Mouse (Mus musculus) kidney, adult 2 months (tissue): ENCODE results near the gene Gper1. TPM values are rescaled to one million over a fixed set of nuclear protein-coding genes. Genes with fewer than 3 reads are reported as not detected.

ENCODE experiments used
- DNase-seq: peaks from one replicate; pipeline ENCODE4 v3.0.0; 2021
- H3K27ac ChIP-seq: fragments of 200-500 bp; 2 replicates; pipeline ENCODE4 v1.5.1; 2012; ENCODE audit warnings: low read depth, low read length, control low read depth, inconsistent platforms; ENCODE audit not compliant: insufficient read depth
- H3K27me3 ChIP-seq: fragments of 200-500 bp; replicated peaks from 2 replicates; pipeline ENCODE4 v1.6.1; 2012; ENCODE audit warnings: mild to moderate bottlenecking, moderate library complexity, low read length, inconsistent platforms; ENCODE audit not compliant: control insufficient read depth, insufficient read depth
- H3K36me3 ChIP-seq: fragments of 200-500 bp; 2 replicates; pipeline ENCODE4 v1.6.1; 2012; ENCODE audit warnings: mild to moderate bottlenecking, moderate library complexity, low read length, inconsistent platforms; ENCODE audit not compliant: control insufficient read depth, insufficient read depth
- H3K4me1 ChIP-seq: fragments of 200-500 bp; 2 replicates; pipeline ENCODE4 v1.6.1; 2011; ENCODE audit warnings: low read length; ENCODE audit not compliant: control insufficient read depth, insufficient read depth
- H3K4me3 ChIP-seq: fragments of 200-500 bp; 2 replicates; pipeline ENCODE4 v1.5.1; 2011; ENCODE audit warnings: mild to moderate bottlenecking, low read depth, low read length, control low read depth; ENCODE audit not compliant: insufficient read depth
- CTCF ChIP-seq: fragments of 200-500 bp; conservative IDR thresholded peaks from 2 replicates; pipeline ENCODE4 v1.5.1; 2011; ENCODE audit warnings: low read depth, mild to moderate bottlenecking, control low read depth, low read length, moderate library complexity, mixed read lengths; ENCODE audit not compliant: insufficient read depth, insufficient read length
- POLR2A ChIP-seq: fragments of 200-500 bp; IDR thresholded peaks from one replicate; pipeline ENCODE4 v1.6.1; 2011; ENCODE audit warnings: low read depth, low read length, control low read depth
- WGBS: fragments of 180-500 bp; shearing (Covaris S2); methylation state at CpG from one replicate; pipeline ENCODE4 v1.1.7; 2018; 5-methylcytosine and 5-hydroxymethylcytosine counted together
- polyA plus RNA-seq: library from polyadenylated mRNA; depleted of rRNA; stranded (reverse); fragments of >200 nt; gene quantifications from 2 replicates; pipeline ENCODE4 v1.2.3, GENCODE M21; 2012

Gene Gper1
- polyA plus RNA-seq, 1 experiment, result 2.7 TPM

DNA sequence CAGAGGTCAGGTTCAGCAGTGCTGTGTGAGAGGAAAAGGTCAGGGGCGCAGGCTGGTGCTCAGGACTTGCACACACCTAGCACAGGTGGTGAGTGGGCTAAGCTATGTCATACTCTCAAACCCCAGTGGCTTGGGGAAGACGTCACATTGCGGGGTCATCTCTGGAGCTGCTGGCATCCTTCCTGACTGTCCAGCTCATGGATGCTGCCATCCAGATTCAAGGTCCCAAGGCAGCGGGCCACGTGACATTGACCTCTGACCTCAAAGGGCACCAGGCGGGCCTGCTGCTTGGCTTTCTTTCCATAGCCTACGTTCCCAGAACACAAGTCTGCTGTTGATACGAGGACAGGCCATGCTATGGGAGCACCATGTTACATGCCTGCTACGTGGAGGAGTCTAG lies 4.0 kb downstream of the Gper1 start:
- 88% methylated on average over 9 of the region's 9 CpGs for WGBS
- peaks cover 3% of the 10 kb centered on the region; the same call in 1 of the 2 replicates for H3K4me1 ChIP-seq

DNA sequence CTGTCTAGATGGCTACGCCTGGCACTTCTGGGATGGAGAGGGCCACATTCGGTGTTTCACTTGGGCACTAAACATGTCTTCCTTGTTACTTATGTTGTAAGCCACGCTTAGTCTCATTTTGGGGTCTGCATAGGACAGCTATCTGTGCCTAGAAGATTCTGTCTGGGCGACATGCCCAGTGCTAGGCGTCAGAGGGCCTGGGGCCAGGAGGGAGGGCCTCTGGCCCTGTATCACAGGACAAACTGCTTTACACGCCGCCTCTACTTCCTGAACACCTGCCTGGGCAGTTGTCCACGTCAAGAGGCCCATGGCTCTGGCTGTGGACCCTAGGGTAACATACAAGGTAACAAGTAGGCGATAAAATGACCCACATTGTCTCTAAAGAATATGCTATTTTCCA lies 5.0 kb downstream of the Gper1 start:
- peaks cover 3% of the 10 kb centered on the region; the same call in 1 of the 2 replicates for H3K4me1 ChIP-seq
- H3K36me3 ChIP-seq, result no peaks in the 10 kb centered on the region
- H3K27me3 ChIP-seq, result no peaks in the 10 kb centered on the region
- no peak overlapping the region for H3K4me3 ChIP-seq
- DNase-seq, result no peak
- H3K27ac ChIP-seq, result no peak overlapping the region
- TF ChIP-seq CTCF, result no peak
- no peak for TF ChIP-seq POLR2A
- 68% methylated on average over 9 of the region's 9 CpGs for WGBS

More for the DNA sequence above, 4.0 kb downstream of the Gper1 start:
- no peak for DNase-seq
- Histone ChIP-seq H3K27me3 (no peaks in the 10 kb centered on the region), H3K4me3 (no peak overlapping the region), H3K27ac (no peak overlapping the region), H3K36me3 (no peaks in the 10 kb centered on the region)
- TF ChIP-seq CTCF, result no peak
- TF ChIP-seq POLR2A, result no peak

DNA sequence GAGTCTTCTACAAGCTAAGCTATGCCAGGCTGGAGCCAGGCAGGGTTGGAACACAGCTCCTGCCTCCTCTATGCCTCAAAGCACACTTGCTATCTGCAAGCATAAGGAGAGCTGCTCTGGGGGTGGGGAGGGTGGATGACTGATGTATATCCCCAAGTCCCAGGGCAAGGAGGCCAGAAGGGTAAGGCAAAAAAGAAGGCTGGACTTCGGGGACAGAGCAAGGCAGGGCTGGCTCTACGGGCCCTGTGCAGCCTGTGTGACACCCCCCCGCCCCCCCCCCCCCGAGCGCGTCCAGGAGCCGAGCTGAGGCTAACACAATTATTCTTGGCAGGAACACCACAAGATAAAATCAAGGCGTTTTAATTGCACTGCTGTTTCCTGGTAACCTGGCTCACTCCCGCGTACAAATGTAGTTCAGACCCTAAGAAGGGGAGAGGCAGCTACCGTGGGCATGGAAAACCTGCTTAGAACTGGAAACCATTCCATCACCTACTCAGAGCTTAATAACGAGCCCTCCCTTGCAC lies 6.9 kb downstream of the Gper1 start:
- DNase-seq, result peak; percentile 68
- Histone ChIP-seq H3K27ac (peak overlapping the region; percentile 53), H3K4me1 (peaks cover 3% of the 10 kb centered on the region; the same call in 1 of the 2 replicates), H3K4me3 (no peak overlapping the region), H3K36me3 (no peaks in the 10 kb centered on the region), H3K27me3 (no peaks in the 10 kb centered on the region)
- 12% methylated on average over 12 of the region's 12 CpGs for WGBS
- TF ChIP-seq POLR2A (no peak), CTCF (no peak)

DNA sequence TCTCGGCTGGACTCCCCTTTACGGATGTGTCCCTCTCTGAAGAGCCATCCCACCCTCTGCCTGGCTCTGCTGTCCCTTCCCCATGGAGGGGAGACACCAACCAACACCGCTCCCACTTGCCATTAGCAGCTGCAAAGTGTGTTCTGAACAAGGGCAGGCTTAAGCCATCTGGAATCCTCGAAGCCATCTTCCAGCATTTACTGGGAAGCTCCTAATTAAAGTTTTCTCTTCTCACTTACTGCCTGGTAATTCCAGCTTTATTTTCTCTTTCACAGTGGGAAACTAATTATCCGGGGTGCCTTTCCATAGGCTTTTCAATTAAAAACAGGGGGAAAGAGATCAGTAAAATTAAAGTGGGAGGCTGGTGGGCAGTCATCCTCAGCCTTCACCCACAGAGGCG lies 9.4 kb downstream of the Gper1 start:
- Histone ChIP-seq H3K4me1 (peaks cover 3% of the 10 kb centered on the region; the same call in 1 of the 2 replicates), H3K4me3 (no peak overlapping the region), H3K27ac (no peak overlapping the region), H3K27me3 (no peaks in the 10 kb centered on the region), H3K36me3 (no peaks in the 10 kb centered on the region)
- TF ChIP-seq CTCF, result no peak
- TF ChIP-seq POLR2A, result no peak
- no peak for DNase-seq
- WGBS, result 78% methylated on average over 6 of the region's 6 CpGs

DNA sequence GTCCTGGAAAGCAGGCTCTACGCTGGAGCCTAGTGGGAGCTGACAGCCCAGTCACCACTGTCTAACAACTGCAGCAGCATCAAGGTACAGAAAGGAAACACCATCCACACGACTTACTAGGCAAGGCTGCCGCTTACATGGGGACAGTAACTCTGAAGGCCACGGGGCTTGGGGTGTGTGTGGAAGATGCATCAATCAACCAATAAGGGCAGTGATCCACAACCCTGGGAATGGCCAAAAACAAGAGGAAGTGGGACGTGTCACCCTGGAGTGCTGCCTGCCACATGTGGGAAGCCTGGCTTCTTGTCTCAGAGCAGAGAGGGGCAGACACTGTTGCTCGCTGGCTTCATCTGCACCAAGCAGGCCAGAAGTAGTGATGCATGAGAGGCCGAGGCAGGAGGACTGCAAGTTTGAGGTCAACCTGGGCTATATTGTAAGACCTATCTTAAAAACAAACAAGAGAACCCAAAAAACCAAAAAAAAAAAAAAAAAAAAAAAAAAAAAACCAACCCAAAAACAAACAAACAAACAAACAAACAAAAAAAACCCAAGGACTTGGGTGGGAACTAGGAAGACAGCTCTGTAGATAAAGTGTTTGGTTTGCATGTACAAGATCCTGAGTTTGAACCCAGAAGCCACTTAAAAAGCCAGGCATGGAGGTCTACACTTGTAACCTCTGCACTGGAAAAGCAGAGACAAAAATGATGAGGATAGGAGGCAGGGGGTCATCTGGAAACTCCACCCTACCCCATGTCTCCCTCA lies 10.0 kb downstream of the Gper1 start:
- peaks cover 3% of the 10 kb centered on the region; the same call in 1 of the 2 replicates for H3K4me1 ChIP-seq

DNA sequence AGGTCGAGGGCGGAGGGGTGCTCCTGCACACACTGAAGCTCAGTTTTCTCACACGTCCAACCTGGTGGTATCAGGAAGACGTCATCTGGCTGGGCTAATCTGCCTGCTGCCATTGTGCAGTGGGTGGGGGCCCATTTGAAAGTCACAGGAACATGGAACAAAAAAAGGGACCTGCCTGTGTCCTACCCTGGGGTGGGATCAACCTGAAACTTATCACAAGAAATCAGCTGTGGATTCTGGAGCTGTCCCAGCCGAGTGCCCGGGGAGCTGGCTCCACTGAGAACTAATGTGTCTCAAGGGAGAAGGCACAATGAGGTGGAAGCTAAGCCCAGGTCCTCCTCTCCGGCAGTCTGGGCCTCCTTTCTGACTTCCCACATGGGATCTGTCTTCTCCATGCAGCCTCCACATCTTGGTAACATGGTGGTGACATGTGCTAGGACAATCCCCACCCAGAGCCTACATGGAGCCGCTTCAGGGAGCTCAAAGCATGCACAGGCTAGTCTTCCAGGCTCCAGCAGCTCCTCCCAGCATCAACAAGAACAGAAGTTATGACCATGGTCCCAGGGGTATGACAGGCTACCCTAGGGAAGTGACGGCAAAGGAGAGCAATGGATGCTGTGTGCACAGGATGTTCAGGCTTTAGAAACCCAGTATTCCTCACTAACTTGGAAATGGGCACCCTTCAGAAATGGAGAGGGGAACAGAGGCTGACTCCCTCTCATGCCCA lies 11.1 kb downstream of the Gper1 start:
- Histone ChIP-seq H3K27ac (no peak overlapping the region), H3K4me3 (no peak overlapping the region), H3K27me3 (no peaks in the 10 kb centered on the region), H3K36me3 (no peaks in the 10 kb centered on the region), H3K4me1 (peaks cover 3% of the 10 kb centered on the region; the same call in 1 of the 2 replicates)
- TF ChIP-seq POLR2A, result no peak
- WGBS, result 79% methylated on average over 9 of the region's 9 CpGs
- no peak for DNase-seq

More for the DNA sequence above, 10.0 kb downstream of the Gper1 start:
- H3K4me3 ChIP-seq, result no peak overlapping the region
- no peak for TF ChIP-seq POLR2A
- no peak for DNase-seq
- no peak overlapping the region for H3K27ac ChIP-seq
- H3K36me3 ChIP-seq, result no peaks in the 10 kb centered on the region
- 72% methylated on average over 7 of the region's 7 CpGs for WGBS
- H3K27me3 ChIP-seq, result no peaks in the 10 kb centered on the region

DNA sequence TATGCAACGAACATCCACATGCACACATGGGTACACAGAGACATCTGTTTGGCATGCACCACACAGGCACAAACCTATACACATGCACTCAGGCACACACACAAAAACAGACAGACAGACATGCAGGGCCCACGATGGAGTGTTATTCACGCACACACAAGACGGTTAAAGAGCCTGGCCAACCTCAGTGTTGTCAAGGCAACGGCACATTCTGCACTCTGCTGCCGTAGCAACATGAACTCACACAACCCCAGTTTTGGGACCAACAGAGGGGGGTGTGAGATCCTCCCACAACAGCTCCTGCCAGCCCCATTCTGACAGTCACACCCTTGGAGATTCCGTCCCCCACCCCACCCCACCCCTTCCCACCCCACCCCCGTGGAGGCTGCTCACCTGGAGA lies 12.0 kb downstream of the Gper1 start:
- Histone ChIP-seq H3K4me1 (peaks cover 3% of the 10 kb centered on the region; the same call in 1 of the 2 replicates), H3K4me3 (no peak overlapping the region), H3K27ac (no peak overlapping the region), H3K36me3 (no peaks in the 10 kb centered on the region), H3K27me3 (no peaks in the 10 kb centered on the region)
- no peak for TF ChIP-seq POLR2A
- TF ChIP-seq CTCF, result no peak
- no peak for DNase-seq
- WGBS, result 50% methylated on average over 8 of the region's 8 CpGs
